Mouse (Mus musculus): ENCODE measurements at regions not wholly inside any gene's neighbourhood (a gene's known extent, or its start where the extent isn't known, plus 50 kb on each side); places are given as distances from the start of the nearest gene placed in this dataset.

GRCm38 (mm10) chr4:125880028-125880427, 144.3 kb upstream of the Csf3r start:
- no peak overlapping the region for H3K4me2 ChIP-seq (replicated peaks)
- H3K9ac ChIP-seq, result no peak overlapping the region
- no peak for ATAC-seq (ENCODE audit: insufficient number of reproducible peaks, low FRiP score, low TSS enrichment, low read depth)
- H3K36me3 ChIP-seq, result no peaks in the 10 kb centered on the region
- H3K27me3 ChIP-seq, result 0 out of 2 replicates have a peak, but pooled peaks cover 3% of the 10 kb centered on the region
- H3K9me3 ChIP-seq (replicated peaks), result no peaks in the 10 kb centered on the region
- no peak overlapping the region for H3K4me3 ChIP-seq (replicated peaks)
- no peak overlapping the region for H3K27ac ChIP-seq (replicated peaks)
- peaks cover 4% of the 10 kb centered on the region; the same call in 1 of the 2 replicates for H3K4me1 ChIP-seq
- WGBS, result 40% methylated on average over 6 of the region's 6 CpGs

GRCm38 (mm10) chr4:125882531-125882930, 141.8 kb upstream of the Csf3r start:
- Histone ChIP-seq H3K4me1 (peaks cover 4% of the 10 kb centered on the region; the same call in 1 of the 2 replicates), H3K4me2 (replicated peaks) (no peak overlapping the region), H3K27ac (replicated peaks) (no peak overlapping the region), H3K27me3 (0 out of 2 replicates have a peak, but pooled peaks cover 3% of the 10 kb centered on the region), H3K36me3 (no peaks in the 10 kb centered on the region), H3K9me3 (replicated peaks) (no peaks in the 10 kb centered on the region), H3K4me3 (replicated peaks) (no peak overlapping the region), H3K9ac (no peak overlapping the region)
- ATAC-seq (ENCODE audit: insufficient number of reproducible peaks, low FRiP score, low TSS enrichment, low read depth), result no peak
- 29% methylated on average over 3 of the region's 3 CpGs for WGBS

GRCm38 (mm10) chr4:125890510-125890909, 133.8 kb upstream of the Csf3r start:
- Histone ChIP-seq H3K4me2 (replicated peaks) (no peak overlapping the region), H3K27ac (replicated peaks) (no peak overlapping the region), H3K4me1 (no peaks in the 10 kb centered on the region), H3K9ac (no peak overlapping the region), H3K36me3 (no peaks in the 10 kb centered on the region), H3K9me3 (replicated peaks) (no peaks in the 10 kb centered on the region), H3K27me3 (no peaks in the 10 kb centered on the region), H3K4me3 (replicated peaks) (no peak overlapping the region)
- no peak for ATAC-seq (ENCODE audit: insufficient number of reproducible peaks, low FRiP score, low TSS enrichment, low read depth)
- 57% methylated on average over 4 of the region's 4 CpGs for WGBS

- WGBS, result 74% methylated on average over 6 of the region's 6 CpGs
- no peak overlapping the region for H3K4me2 ChIP-seq (replicated peaks)
Observed at GRCm38 (mm10) chr4:125893139-125893538, 131.2 kb upstream of the Csf3r start.

GRCm38 (mm10) chr4:125897707-125898106, 126.6 kb upstream of the Csf3r start:
- WGBS, result 68% methylated on average over 2 of the region's 2 CpGs

More at GRCm38 (mm10) chr4:125893139-125893538, 131.2 kb upstream of the Csf3r start:
- Histone ChIP-seq H3K9me3 (replicated peaks) (no peaks in the 10 kb centered on the region), H3K4me1 (peaks cover under 1% of the 10 kb centered on the region; the same call in 1 of the 2 replicates), H3K27me3 (no peaks in the 10 kb centered on the region), H3K9ac (no peak overlapping the region), H3K36me3 (no peaks in the 10 kb centered on the region), H3K4me3 (replicated peaks) (no peak overlapping the region), H3K27ac (replicated peaks) (no peak overlapping the region)
- ATAC-seq (ENCODE audit: insufficient number of reproducible peaks, low FRiP score, low TSS enrichment, low read depth), result no peak

GRCm38 (mm10) chr4:125898631-125899348, 125.6 kb upstream of the Csf3r start:
- Histone ChIP-seq H3K4me1 (peaks cover 13% of the 10 kb centered on the region; the same call in 1 of the 2 replicates), H3K4me2 (replicated peaks) (no peak overlapping the region), H3K9me3 (replicated peaks) (no peaks in the 10 kb centered on the region), H3K4me3 (replicated peaks) (no peak overlapping the region), H3K9ac (no peak overlapping the region), H3K36me3 (no peaks in the 10 kb centered on the region), H3K27ac (replicated peaks) (0 out of 2 replicates have a peak overlapping the region, but pooled peaks have one; percentile 17), H3K27me3 (peaks cover 6% of the 10 kb centered on the region; the same call in 1 of the 2 replicates)
- ATAC-seq (ENCODE audit: insufficient number of reproducible peaks, low FRiP score, low TSS enrichment, low read depth), result 0 out of 2 replicates have a peak, but pooled peaks have one; percentile 13
- WGBS, result 27% methylated on average over 11 of the region's 11 CpGs

More at GRCm38 (mm10) chr4:125897707-125898106, 126.6 kb upstream of the Csf3r start:
- Histone ChIP-seq H3K4me3 (replicated peaks) (no peak overlapping the region), H3K9ac (no peak overlapping the region), H3K27ac (replicated peaks) (no peak overlapping the region), H3K27me3 (peaks cover 6% of the 10 kb centered on the region; the same call in 1 of the 2 replicates), H3K4me1 (peaks cover 13% of the 10 kb centered on the region; the same call in 1 of the 2 replicates), H3K4me2 (replicated peaks) (no peak overlapping the region), H3K36me3 (no peaks in the 10 kb centered on the region), H3K9me3 (replicated peaks) (no peaks in the 10 kb centered on the region)
- 0 out of 2 replicates have a peak, but pooled peaks have one; percentile 18 for ATAC-seq (ENCODE audit: insufficient number of reproducible peaks, low FRiP score, low TSS enrichment, low read depth)

GRCm38 (mm10) chr4:125901546-125902276, 122.6 kb upstream of the Csf3r start:
- no peak overlapping the region for H3K9ac ChIP-seq
- WGBS, result 60% methylated on average over 10 of the region's 10 CpGs

GRCm38 (mm10) chr4:125906296-125906695, 118.1 kb upstream of the Csf3r start:
- no peak overlapping the region for H3K4me3 ChIP-seq (replicated peaks)
- ATAC-seq (ENCODE audit: insufficient number of reproducible peaks, low FRiP score, low TSS enrichment, low read depth), result no peak
- no peak overlapping the region for H3K9ac ChIP-seq
- WGBS, result 56% methylated on average over 5 of the region's 5 CpGs
- no peaks in the 10 kb centered on the region for H3K36me3 ChIP-seq
- H3K4me1 ChIP-seq, result no peaks in the 10 kb centered on the region
- no peaks in the 10 kb centered on the region for H3K9me3 ChIP-seq (replicated peaks)
- H3K27me3 ChIP-seq, result peaks cover 7% of the 10 kb centered on the region
- no peak overlapping the region for H3K27ac ChIP-seq (replicated peaks)
- H3K4me2 ChIP-seq (replicated peaks), result no peak overlapping the region

More at GRCm38 (mm10) chr4:125901546-125902276, 122.6 kb upstream of the Csf3r start:
- H3K4me1 ChIP-seq, result peaks cover 13% of the 10 kb centered on the region; the same call in 1 of the 2 replicates
- H3K27me3 ChIP-seq, result peaks cover 6% of the 10 kb centered on the region; the same call in 1 of the 2 replicates
- no peak overlapping the region for H3K4me3 ChIP-seq (replicated peaks)
- ATAC-seq (ENCODE audit: insufficient number of reproducible peaks, low FRiP score, low TSS enrichment, low read depth), result no peak
- no peak overlapping the region for H3K4me2 ChIP-seq (replicated peaks)
- no peak overlapping the region for H3K27ac ChIP-seq (replicated peaks)
- no peaks in the 10 kb centered on the region for H3K9me3 ChIP-seq (replicated peaks)
- H3K36me3 ChIP-seq, result no peaks in the 10 kb centered on the region

GRCm38 (mm10) chr4:125908901-125909300, 115.4 kb upstream of the Csf3r start:
- no peaks in the 10 kb centered on the region for H3K36me3 ChIP-seq
- ATAC-seq (ENCODE audit: insufficient number of reproducible peaks, low FRiP score, low TSS enrichment, low read depth), result no peak
- 75% methylated on average over 8 of the region's 8 CpGs for WGBS
- no peaks in the 10 kb centered on the region for H3K9me3 ChIP-seq (replicated peaks)
- H3K4me3 ChIP-seq (replicated peaks), result no peak overlapping the region
- no peaks in the 10 kb centered on the region for H3K4me1 ChIP-seq
- no peak overlapping the region for H3K9ac ChIP-seq
- no peak overlapping the region for H3K27ac ChIP-seq (replicated peaks)
- H3K27me3 ChIP-seq, result peaks cover 22% of the 10 kb centered on the region
- no peak overlapping the region for H3K4me2 ChIP-seq (replicated peaks)

- Histone ChIP-seq H3K27ac (replicated peaks) (no peak overlapping the region), H3K4me1 (no peaks in the 10 kb centered on the region), H3K9me3 (replicated peaks) (no peaks in the 10 kb centered on the region), H3K27me3 (peaks cover 27% of the 10 kb centered on the region), H3K36me3 (no peaks in the 10 kb centered on the region), H3K4me3 (replicated peaks) (no peak overlapping the region), H3K9ac (no peak overlapping the region), H3K4me2 (replicated peaks) (no peak overlapping the region)
- 22% methylated on average over 24 of the region's 24 CpGs for WGBS
- no peak for ATAC-seq (ENCODE audit: insufficient number of reproducible peaks, low FRiP score, low TSS enrichment, low read depth)
Observed at GRCm38 (mm10) chr4:125911541-125912270, 112.6 kb upstream of the Csf3r start.
